Mouse (Mus musculus) megakaryocyte, embryonic 14.5 days (primary cell): ENCODE data around the gene Ap1g2. TPM values are rescaled to one million over a fixed set of nuclear protein-coding genes. Genes with fewer than 3 reads are reported as not detected.
A peak's percentile ranks its signal among the peaks of the same experiment; 100 is the strongest.

Experiments
- H3K27me3 ChIP-seq: replicated peaks from 2 replicates; pipeline ENCODE3; 2012; ENCODE audit warnings: inconsistent platforms
- H3K36me3 ChIP-seq: replicated peaks from 2 replicates; pipeline ENCODE3; 2012; ENCODE audit warnings: low read length, inconsistent platforms, mixed read lengths
- H3K4me1 ChIP-seq: 2 replicates; pipeline ENCODE4 v1.6.1; 2012; ENCODE audit warnings: inconsistent platforms
- H3K4me3 ChIP-seq: replicated peaks from 2 replicates; pipeline ENCODE3; 2012; ENCODE audit warnings: moderate library complexity, mild to moderate bottlenecking, inconsistent platforms
- H3K9me3 ChIP-seq: 2 replicates; pipeline ENCODE4 v1.6.1; 2012; ENCODE audit warnings: inconsistent platforms
- FLI1 ChIP-seq: IDR thresholded peaks from 2 replicates; pipeline ENCODE4 v1.6.1; 2012; ENCODE audit warnings: low read length, inconsistent platforms, mixed read lengths
- GATA1 ChIP-seq: IDR thresholded peaks from 3 replicates; pipeline ENCODE4 v1.6.1; 2012; ENCODE audit warnings: mixed read lengths, low read length, inconsistent platforms, borderline replicate concordance
- polyA plus RNA-seq: library from polyadenylated mRNA; stranded (reverse); fragments of >175 nt; gene quantifications from 2 replicates; pipeline ENCODE4 v1.2.3, GENCODE M21; 2012; ENCODE audit warnings: low replicate concordance; ENCODE audit not compliant: insufficient read depth

Ap1g2 gene
- polyA plus RNA-seq, 1 experiment = 13.4 TPM

DNA sequence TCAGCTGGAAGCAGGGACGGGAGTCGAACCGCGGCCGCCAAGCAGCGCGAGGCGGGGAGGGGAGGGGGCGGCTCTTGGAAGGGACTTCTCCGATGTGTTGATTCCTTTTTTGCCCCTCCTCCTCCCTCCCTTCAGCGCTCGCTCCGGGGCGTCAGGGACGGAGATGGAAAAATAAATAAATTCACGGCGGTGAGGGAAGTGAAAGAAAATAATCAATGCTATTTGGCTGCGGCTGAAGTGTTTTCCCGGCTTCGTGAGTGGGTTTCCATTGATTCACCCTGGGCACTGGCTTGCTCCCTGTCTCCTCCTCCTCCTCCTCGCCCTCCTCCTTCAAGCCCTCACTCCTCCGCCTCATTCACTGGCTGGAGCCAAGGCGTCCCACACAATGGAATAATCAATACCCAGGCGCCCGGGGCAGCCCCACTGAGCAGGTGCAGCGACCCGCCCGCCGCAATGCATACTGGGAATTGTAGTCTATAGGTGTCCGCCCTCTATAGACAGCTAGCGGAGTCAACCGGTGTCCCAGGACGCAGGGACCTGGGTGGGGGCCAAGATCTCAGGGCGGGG is 14.3 kb downstream of the Ap1g2 start, which contains the start of gene Zfhx2:
Gene Zfhx2 (minus strand): TSS at position 314 of the 567 bp plus-strand sequence.
- TF ChIP-seq FLI1 (no peak), GATA1 (no peak)
- no peaks in the 10 kb centered on the region for H3K27me3 ChIP-seq
- H3K9me3 ChIP-seq = no peaks in the 10 kb centered on the region
- peak within 1 kb of the TSS; percentile 96 for H3K4me3 ChIP-seq
- peaks cover 6% of the 10 kb centered on the region for H3K36me3 ChIP-seq
- H3K4me1 ChIP-seq = peaks cover 84% of the 10 kb centered on the region

DNA sequence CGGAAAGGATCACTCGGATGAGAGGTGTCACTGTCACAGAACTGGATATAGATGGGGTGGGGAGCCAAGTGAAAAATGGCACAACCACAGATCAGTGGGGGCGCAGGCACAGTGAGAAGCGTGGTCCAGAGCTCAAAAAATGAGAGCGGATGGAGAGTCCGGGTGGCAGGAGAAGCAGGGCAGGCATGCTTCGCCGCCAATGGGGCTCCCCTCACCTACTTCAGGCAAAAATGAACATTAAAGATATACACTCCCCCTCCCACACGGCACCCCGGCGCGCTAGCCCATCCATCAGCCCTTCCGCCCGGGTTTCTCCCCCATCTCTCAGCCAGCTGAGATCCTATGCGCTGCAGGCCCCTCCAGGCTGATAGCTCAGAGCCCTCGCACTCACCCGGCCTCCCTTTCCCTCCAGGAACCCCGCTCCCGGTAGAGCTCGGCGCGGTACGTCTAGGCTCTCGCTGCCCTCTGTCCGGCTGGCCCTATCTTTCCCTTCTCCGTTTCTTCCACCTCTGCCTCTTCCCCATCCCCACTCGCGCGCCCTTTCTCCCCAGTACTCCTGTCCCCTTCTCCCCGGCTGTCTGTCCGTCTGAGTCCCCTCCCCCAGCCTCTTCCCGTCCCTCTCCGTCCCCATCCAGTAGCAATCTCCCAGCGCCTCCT is 15.1 kb downstream of the Ap1g2 start:
- Histone ChIP-seq H3K36me3 (no peaks in the 10 kb centered on the region), H3K9me3 (no peaks in the 10 kb centered on the region), H3K27me3 (no peaks in the 10 kb centered on the region), H3K4me3 (peak overlapping the region; percentile 96), H3K4me1 (peaks cover 84% of the 10 kb centered on the region)
- no peak for TF ChIP-seq FLI1
- no peak for TF ChIP-seq GATA1

DNA sequence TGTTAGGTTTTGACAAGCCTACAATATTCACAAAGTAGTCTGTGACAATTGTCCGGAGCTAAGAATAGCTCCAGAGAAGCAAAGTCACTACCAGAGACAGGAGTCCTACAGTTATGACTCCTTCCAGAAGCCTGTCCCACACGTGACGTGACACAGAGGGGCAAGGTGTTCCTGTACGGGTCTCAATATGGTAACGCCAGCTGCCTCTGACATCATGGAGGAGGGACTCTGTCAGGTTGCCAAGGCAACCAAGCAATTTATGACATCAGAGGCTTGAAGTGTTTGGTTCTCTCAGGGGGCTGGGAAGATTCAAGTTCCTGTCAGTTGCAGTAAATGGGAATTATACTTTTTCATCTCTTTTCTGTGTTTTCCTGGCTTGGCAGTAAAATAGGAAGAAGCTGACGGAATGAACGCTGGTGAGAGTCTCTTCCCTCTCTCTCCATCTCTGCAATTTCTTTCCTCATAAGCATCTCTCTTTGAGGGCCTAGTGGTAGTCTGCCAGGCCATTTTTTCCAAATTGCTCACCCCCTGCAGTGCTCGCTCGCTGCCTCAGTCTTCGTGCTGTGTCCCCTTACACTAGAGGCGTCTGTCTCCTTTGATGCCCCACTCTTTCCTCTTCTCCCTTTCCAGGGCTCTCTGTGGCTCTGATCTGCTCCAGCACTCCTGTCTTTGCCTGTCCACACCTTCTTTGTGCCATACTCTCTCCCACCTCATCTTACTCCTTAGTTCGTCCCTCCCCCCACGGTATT is 17.0 kb downstream of the Ap1g2 start:
- TF ChIP-seq FLI1 = no peak
- H3K27me3 ChIP-seq = no peaks in the 10 kb centered on the region
- H3K36me3 ChIP-seq = no peaks in the 10 kb centered on the region
- no peaks in the 10 kb centered on the region for H3K9me3 ChIP-seq
- H3K4me3 ChIP-seq = peak overlapping the region; percentile 70
- peaks cover 82% of the 10 kb centered on the region for H3K4me1 ChIP-seq

DNA sequence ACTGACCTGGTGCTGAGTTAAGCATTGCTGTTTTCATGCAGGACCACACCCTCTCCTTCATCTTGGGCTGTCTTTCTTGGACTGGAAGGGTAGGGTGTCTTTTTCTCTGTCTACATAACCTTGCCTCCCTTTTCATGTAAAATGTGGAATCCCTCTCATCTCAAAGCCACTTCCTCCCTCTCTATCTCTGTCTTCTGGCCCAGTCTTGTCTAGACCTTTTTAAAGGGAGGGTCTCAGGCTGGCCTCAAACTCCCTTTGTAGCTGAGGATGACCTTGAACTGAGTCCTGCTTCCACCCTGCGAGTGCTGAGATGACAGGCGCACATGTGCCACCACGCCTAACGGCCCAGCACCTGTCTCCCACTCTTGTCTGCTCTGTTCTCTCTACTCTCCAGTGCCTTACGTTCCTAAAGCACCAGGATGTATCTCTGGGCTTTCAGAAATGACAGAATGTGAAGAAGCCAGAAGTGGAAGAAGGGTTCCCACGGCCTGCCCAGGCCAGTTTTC is 20.3 kb downstream of the Ap1g2 start:
- H3K4me3 ChIP-seq = no peak overlapping the region
- no peaks in the 10 kb centered on the region for H3K27me3 ChIP-seq
- H3K36me3 ChIP-seq = no peaks in the 10 kb centered on the region
- no peak for TF ChIP-seq GATA1
- TF ChIP-seq FLI1 = no peak
- H3K4me1 ChIP-seq = peaks cover 61% of the 10 kb centered on the region
- H3K9me3 ChIP-seq = no peaks in the 10 kb centered on the region

DNA sequence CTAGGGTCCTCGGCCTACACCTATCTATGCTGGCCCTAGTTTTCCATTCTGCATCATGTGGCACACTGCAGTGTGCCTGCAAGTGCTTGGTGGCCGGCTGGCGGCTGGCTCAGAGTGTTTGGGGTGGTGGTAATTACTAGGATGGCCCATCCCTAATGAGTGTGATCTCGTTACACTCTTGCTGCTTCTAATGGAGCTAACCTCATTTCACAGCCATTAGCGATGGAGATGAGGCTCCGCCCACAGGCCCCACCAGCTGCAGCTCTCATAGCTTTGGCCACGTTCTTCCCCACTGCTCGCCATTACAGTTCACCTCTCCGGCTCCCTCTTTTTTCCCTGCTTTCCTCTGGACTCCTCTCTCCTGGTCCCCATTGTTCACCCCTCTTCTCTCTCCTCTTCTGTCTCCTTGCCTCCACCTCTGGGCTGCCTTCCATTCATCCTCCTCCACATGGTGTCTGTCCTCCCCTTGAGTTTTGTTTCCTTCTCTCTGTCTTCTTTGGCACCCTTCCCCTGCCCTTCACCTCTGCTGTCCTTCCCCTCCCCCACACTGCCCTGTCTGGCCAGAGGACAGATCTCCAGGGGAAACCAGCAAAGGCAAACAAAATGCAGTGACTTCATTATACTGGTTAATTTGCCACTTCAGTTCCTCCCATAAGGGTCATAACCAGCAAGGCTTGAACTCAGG is 20.9 kb downstream of the Ap1g2 start:
- H3K4me3 ChIP-seq = no peak overlapping the region
- H3K4me1 ChIP-seq = peaks cover 56% of the 10 kb centered on the region
- no peak for TF ChIP-seq GATA1
- no peak for TF ChIP-seq FLI1
- no peaks in the 10 kb centered on the region for H3K36me3 ChIP-seq
- no peaks in the 10 kb centered on the region for H3K9me3 ChIP-seq
- H3K27me3 ChIP-seq = no peaks in the 10 kb centered on the region

DNA sequence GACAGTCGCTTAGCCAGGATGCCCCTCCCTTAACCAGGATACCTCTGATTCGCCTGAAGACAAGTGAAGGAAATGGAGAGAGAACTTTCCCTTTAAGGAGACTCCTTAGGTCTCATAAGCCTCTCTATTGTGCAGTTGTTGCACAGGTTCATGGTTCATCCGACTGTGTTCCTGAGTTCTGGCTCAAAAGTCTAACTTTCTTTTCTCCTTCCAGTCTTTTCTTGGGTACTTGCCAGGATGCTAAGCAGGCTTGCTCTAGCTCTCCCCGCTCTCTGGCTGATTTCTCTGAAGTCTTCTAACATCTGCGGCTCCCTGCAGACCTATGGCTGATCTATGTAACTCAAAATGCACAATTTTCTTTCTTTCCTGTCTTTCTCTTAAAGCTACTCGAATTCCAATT is 22.9 kb downstream of the Ap1g2 start:
- Histone ChIP-seq H3K9me3 (no peaks in the 10 kb centered on the region), H3K4me3 (no peak overlapping the region), H3K27me3 (peaks cover 5% of the 10 kb centered on the region), H3K36me3 (no peaks in the 10 kb centered on the region), H3K4me1 (peaks cover 52% of the 10 kb centered on the region)
- no peak for TF ChIP-seq FLI1
- TF ChIP-seq GATA1 = no peak

DNA sequence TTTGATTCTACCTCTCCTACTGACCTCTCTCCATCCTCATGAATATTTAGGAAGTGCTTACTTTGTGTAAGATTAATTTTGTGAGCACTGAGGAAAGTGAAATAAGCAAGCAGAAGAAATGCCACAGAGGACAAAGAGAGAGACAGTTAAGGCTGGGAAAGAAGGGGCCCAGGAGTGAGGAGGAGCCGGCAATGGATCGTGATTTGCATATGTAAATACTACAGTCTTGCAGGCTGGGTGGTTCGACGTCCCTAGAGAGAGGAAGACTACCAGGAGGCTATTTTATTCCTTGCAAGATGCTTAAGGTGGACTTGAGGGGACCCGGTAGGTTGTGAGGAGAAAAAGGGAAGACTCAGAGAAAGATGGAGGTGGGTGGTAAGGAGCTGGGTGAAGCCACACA is 25.3 kb downstream of the Ap1g2 start:
- peaks cover 43% of the 10 kb centered on the region for H3K4me1 ChIP-seq
- H3K9me3 ChIP-seq = no peaks in the 10 kb centered on the region
- peaks cover 22% of the 10 kb centered on the region for H3K27me3 ChIP-seq
- TF ChIP-seq FLI1 = no peak
- TF ChIP-seq GATA1 = no peak
- no peak overlapping the region for H3K4me3 ChIP-seq
- H3K36me3 ChIP-seq = no peaks in the 10 kb centered on the region

DNA sequence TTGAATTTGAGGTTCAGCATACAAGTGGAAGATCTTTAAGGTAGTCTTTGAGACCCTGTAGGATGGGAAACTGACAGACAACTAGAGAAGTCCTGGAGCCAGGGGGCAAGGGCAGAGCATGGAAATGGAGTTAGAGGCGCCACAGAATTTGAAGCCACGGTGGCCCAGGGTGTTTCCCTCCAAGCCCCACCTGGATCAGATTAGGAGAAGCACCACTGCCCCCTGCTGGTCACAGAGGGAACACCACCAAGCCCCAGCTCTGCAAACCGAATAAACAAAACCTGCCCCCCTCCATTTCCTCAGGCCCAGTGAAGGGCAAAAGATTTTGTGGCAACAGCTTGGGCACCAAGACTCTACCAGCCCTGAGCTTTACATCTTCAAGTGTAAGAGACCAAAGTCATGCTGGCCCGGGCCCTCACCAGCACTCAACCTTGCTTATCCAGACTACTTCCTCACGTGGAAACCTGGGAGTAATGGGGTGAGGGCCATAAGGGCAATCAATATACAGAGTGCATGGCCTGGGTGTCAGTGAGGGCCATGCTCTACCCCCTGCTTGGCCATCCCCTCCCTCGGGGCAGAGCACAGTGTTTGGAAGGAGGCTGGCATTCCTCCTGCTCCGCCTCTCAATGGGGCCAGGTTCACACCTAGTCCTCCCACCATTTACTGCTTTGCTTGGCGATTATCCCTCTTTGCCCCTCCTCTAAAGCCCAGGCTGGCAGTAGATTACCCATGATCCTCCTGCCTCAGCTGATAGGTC is 27.0 kb downstream of the Ap1g2 start:
- Histone ChIP-seq H3K9me3 (no peaks in the 10 kb centered on the region), H3K4me1 (peaks cover 31% of the 10 kb centered on the region), H3K36me3 (peaks cover 7% of the 10 kb centered on the region), H3K27me3 (peaks cover 31% of the 10 kb centered on the region), H3K4me3 (peak overlapping the region; percentile 84)
- TF ChIP-seq FLI1 (no peak), GATA1 (0 out of 3 replicates have a peak, but pooled peaks have one; percentile 38)

DNA sequence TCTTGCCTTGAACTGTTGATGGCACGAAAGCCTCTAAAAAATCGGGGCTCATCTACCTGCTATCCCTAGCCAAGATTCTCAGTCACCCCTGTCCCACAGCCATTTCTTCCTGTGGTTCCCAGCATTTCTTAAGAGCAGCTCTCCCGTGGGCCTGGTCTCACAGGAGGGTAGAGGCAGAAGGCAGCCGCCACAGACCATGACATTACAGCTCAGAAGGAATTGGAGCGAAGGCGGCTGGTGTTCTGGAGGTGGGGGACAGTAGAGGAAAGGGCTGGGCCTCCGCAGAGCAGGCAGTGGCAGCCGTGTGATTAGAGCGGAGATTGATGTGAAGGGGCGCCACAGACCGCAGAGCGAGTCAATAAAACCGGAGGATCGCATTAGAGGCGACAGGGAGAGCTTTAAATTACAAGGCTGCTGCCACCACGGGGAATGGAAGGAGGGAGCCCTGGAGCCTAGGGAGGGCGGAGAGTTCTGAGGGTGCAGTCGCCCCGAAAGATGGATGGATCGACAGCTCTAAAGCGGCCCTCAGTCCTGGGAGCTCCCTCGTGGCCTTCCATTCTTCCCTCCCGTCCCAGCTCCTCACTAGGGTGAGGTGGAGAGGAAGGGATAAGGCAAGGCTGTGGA is 27.9 kb downstream of the Ap1g2 start:
- peaks cover 16% of the 10 kb centered on the region for H3K36me3 ChIP-seq
- TF ChIP-seq FLI1 (no peak), GATA1 (no peak)
- H3K9me3 ChIP-seq = no peaks in the 10 kb centered on the region
- H3K27me3 ChIP-seq = peaks cover 31% of the 10 kb centered on the region
- H3K4me3 ChIP-seq = peak overlapping the region; percentile 84
- peaks cover 31% of the 10 kb centered on the region for H3K4me1 ChIP-seq
